Comparison of ENCODE assay signal across 31 mouse cellular contexts in the genomic region with DNA sequence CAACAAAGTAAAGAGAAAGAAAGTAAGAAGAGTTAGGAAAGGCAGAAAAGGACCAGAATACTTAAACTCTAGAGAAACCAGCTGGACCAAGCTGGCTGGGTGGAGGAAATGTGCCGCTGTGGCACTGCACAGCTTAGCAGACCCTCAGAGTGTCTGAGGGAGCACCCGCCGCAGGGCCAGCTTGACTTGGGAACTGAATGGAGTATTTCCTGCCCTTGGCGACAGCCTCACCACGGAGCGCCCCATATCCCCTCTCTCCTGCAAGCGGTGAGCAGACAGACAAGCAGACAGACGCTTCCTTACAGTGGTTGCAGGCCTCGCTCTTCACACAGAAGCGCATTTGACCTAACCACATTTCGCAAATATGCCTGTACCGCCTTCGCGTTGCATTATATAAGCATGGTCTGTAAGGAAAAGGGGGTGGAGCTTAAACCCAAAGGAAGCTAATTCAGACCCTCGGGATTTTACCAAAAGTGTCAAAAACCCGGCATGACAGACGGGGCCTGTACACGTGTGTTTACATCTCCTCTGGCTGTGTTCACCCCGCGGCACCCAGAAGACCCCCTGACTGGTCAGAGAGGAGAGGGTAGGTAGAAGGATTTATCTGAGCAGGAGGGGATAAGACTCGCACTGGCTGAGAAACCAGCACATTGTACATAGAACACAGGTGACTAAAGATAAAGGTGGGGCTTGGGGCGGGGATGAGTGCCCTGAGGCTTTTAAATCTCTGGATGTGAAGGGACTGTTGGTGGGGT. TPM values are rescaled to one million over a fixed set of nuclear protein-coding genes. Genes with fewer than 3 reads are reported as not detected.
DNase-seq lines count a peak whose midpoint lies in the region; ATAC-seq and TF ChIP-seq lines count a peak whose summit lies in the region.
"Had no signal": no experiment of that assay in that cellular context is flagged by ENCODE, and none has a peak within 500 bp of the region (broad histone marks: within the 10 kb centered on the region; RNA-seq: fewer than 3 reads in every experiment).

No protein-coding gene starts in this region.

- H3K36me3 ChIP-seq in lung, embryonic 14.5 days (ENCODE audit: insufficient read depth): no peaks in the 10 kb centered on the region
- H3K36me3 ChIP-seq in embryonic facial prominence, embryonic 10.5 days (replicated peaks): no peaks in the 10 kb centered on the region; the same call in 1 of the 2 replicates
- H3K36me3 ChIP-seq in embryonic facial prominence, embryonic 15.5 days: no peaks in the 10 kb centered on the region
- H3K36me3 ChIP-seq: hindbrain, embryonic 10.5 days; hindbrain, embryonic 15.5 days; liver, embryonic 15.5 days; lung, embryonic 15.5 days had no signal

- no peaks in the 10 kb centered on the region for H3K4me1 ChIP-seq in lung, embryonic 14.5 days (ENCODE audit: insufficient read depth)
- H3K4me1 ChIP-seq in embryonic facial prominence, embryonic 10.5 days: peaks cover 35% of the 10 kb centered on the region
- no peaks in the 10 kb centered on the region for H3K4me1 ChIP-seq in embryonic facial prominence, embryonic 15.5 days
- H3K4me1 ChIP-seq: hindbrain, embryonic 15.5 days; liver, embryonic 15.5 days; lung, embryonic 15.5 days had no signal

- no peak overlapping the region for H3K9ac ChIP-seq in lung, embryonic 14.5 days
- H3K9ac ChIP-seq in embryonic facial prominence, embryonic 15.5 days: no peak overlapping the region
- H3K9ac ChIP-seq: hindbrain, embryonic 15.5 days; liver, embryonic 15.5 days; lung, embryonic 15.5 days had no signal

- intact Hi-C loops in gastrocnemius, adult 2 months (cut with DNase I): loop anchor here (10.0 kb wide), 1 partner anchor 936 kb away; no protein-coding TSS in a partner anchor

- no peak for DNase-seq in gastrocnemius, adult 2 months
- no peak for DNase-seq in gastrocnemius, adult 18-20 months (ENCODE audit: low spot score)
- no peak for DNase-seq in lung, embryonic 14.5 days
- DNase-seq in lung, postnatal 4 days: no peak
- peak; percentile 24 for DNase-seq in embryonic facial prominence, embryonic 10.5 days (ENCODE audit: low spot score)
- DNase-seq in right cerebral cortex, postnatal 14 days: no peak
- DNase-seq in cerebellum, postnatal 25 days: no peak
- DNase-seq: adrenal gland, adult 8-10 months; gastrocnemius, postnatal 10 days; kidney, adult 2 months; kidney, postnatal 4 days; layer of hippocampus, postnatal 36 days; midbrain, embryonic 14.5 days; thymus, postnatal 4 days had no signal

- 0 out of 2 replicates have a peak overlapping the region, but pooled peaks have one; percentile 23 for H3K4me2 ChIP-seq in lung, embryonic 14.5 days
- H3K4me2 ChIP-seq in embryonic facial prominence, embryonic 15.5 days (replicated peaks): peak overlapping the region; percentile 15; the same call in 1 of the 2 replicates
- H3K4me2 ChIP-seq: hindbrain, embryonic 15.5 days; liver, embryonic 15.5 days; lung, embryonic 15.5 days had no signal

- peaks cover 82% of the 10 kb centered on the region for H3K27me3 ChIP-seq in lung, embryonic 14.5 days (ENCODE audit: insufficient read depth, low read length)
- H3K27me3 ChIP-seq in embryonic facial prominence, embryonic 10.5 days (replicated peaks; ENCODE audit: low read depth, poor library complexity, severe bottlenecking): peaks cover 87% of the 10 kb centered on the region
- H3K27me3 ChIP-seq in embryonic facial prominence, embryonic 15.5 days: peaks cover 84% of the 10 kb centered on the region

- ATAC-seq in lung, embryonic 14.5 days (ENCODE audit: insufficient read depth): no peak
- ATAC-seq in embryonic facial prominence, embryonic 15.5 days (ENCODE audit: insufficient number of reproducible peaks, low FRiP score, low TSS enrichment, low read depth): no peak
- ATAC-seq: forebrain, embryonic 16.5 days had no signal

- H3K27ac ChIP-seq in gastrocnemius, adult 2 months: no peak overlapping the region
- H3K27ac ChIP-seq in lung, embryonic 14.5 days (ENCODE audit: low read depth): no peak overlapping the region
- no peak overlapping the region for H3K27ac ChIP-seq in embryonic facial prominence, embryonic 10.5 days (replicated peaks)
- no peak overlapping the region for H3K27ac ChIP-seq in embryonic facial prominence, embryonic 15.5 days (replicated peaks)
- H3K27ac ChIP-seq: hindbrain, embryonic 10.5 days; hindbrain, embryonic 15.5 days; kidney, postnatal 0 days; liver, embryonic 15.5 days; lung, embryonic 15.5 days had no signal

- 28% methylated on average over 22 of the region's 22 CpGs for WGBS in lung, embryonic 14.5 days
- 40% methylated on average over 22 of the region's 22 CpGs for WGBS in embryonic facial prominence, embryonic 10.5 days
- WGBS in embryonic facial prominence, embryonic 15.5 days: 31% methylated on average over 22 of the region's 22 CpGs

- peak overlapping the region; percentile 17; the same call in 1 of the 2 replicates for H3K4me3 ChIP-seq in gastrocnemius, adult 2 months
- H3K4me3 ChIP-seq in lung, embryonic 14.5 days (ENCODE audit: low read depth, low read length): no peak overlapping the region
- H3K4me3 ChIP-seq in embryonic facial prominence, embryonic 10.5 days: no peak overlapping the region
- no peak overlapping the region for H3K4me3 ChIP-seq in embryonic facial prominence, embryonic 15.5 days (replicated peaks)
- H3K4me3 ChIP-seq: hindbrain, embryonic 10.5 days; hindbrain, embryonic 15.5 days; liver, embryonic 15.5 days; lung, embryonic 15.5 days had no signal

- TF ChIP-seq CTCF in gastrocnemius, adult 2 months (IDR thresholded peaks at IDR 0.05): no peak
- TF ChIP-seq CTCF in lung, embryonic 14.5 days (IDR thresholded peaks at IDR 0.05; ENCODE audit: low read depth): no peak

- no peaks in the 10 kb centered on the region for H3K9me3 ChIP-seq in lung, embryonic 14.5 days (ENCODE audit: low read depth, low read length)
- H3K9me3 ChIP-seq in embryonic facial prominence, embryonic 10.5 days: no peaks in the 10 kb centered on the region
- no peaks in the 10 kb centered on the region for H3K9me3 ChIP-seq in embryonic facial prominence, embryonic 15.5 days (replicated peaks)
- H3K9me3 ChIP-seq: hindbrain, embryonic 10.5 days; hindbrain, embryonic 15.5 days; liver, embryonic 15.5 days; lung, embryonic 15.5 days had no signal

RNA-seq across cellular contexts. Expression of a gene that starts 17.1 kb away (rescaled TPM):
- not detected for total RNA-seq in gastrocnemius, adult 2 months (2021)
- total RNA-seq in gastrocnemius, adult 18-20 months (2021): not detected
- not detected in 2 replicates for polyA plus RNA-seq in lung, embryonic 14.5 days (2014; fragmentation: Nextera tagmentation; extraction: Ambion mirVana)
- 8.8 and 13.1 TPM in 2 replicates for polyA plus RNA-seq in embryonic facial prominence, embryonic 10.5 days (2016; fragmentation: Nextera tagmentation; extraction: Ambion mirVana)
- 6.0 and 6.6 TPM in 2 replicates for polyA plus RNA-seq in embryonic facial prominence, embryonic 15.5 days (2015; fragmentation: Nextera tagmentation; extraction: Ambion mirVana)
- total RNA-seq: adrenal gland, adult 8-10 months; adrenal gland, postnatal 4 days; gastrocnemius, postnatal 10 days; liver, adult 2 months; megakaryocyte-erythroid progenitor cell, adult 5-6 weeks; MEL had no signal
- polyA plus RNA-seq: gonadal fat pad, adult 2 months; heart, postnatal 0 days; intestine, embryonic 14.5 days; kidney, adult 2 months; kidney, postnatal 0 days; liver, adult 2 months; liver, embryonic 15.5 days; lung, embryonic 15.5 days; small intestine, adult 2 months; stomach, embryonic 14.5 days; testis, adult 2 months had no signal

RNA-seq across cellular contexts. Expression of a gene that starts 57.6 kb away (rescaled TPM):
- 10 to 100 TPM; 10.6 to 29.0 TPM for total RNA-seq in gastrocnemius, adult 2 months (2021)
- total RNA-seq in gastrocnemius, adult 18-20 months (2021): 10 to 100 TPM; 16.8 to 22.2 TPM
- polyA plus RNA-seq in lung, embryonic 14.5 days (2014; fragmentation: Nextera tagmentation; extraction: Ambion mirVana): 0.26 TPM in 1 of 2 replicates, not detected in the other
- 10.1 and 15.6 TPM in 2 replicates for polyA plus RNA-seq in embryonic facial prominence, embryonic 10.5 days (2016; fragmentation: Nextera tagmentation; extraction: Ambion mirVana)
- 8.2 and 10.7 TPM in 2 replicates for polyA plus RNA-seq in embryonic facial prominence, embryonic 15.5 days (2015; fragmentation: Nextera tagmentation; extraction: Ambion mirVana)
- total RNA-seq: liver, adult 2 months; megakaryocyte-erythroid progenitor cell, adult 5-6 weeks had no signal
- polyA plus RNA-seq: gonadal fat pad, adult 2 months; liver, adult 2 months; liver, embryonic 15.5 days; small intestine, adult 2 months had no signal
